Mouse (Mus musculus): ENCODE results near the gene Usp46. TPM values are rescaled to one million over a fixed set of nuclear protein-coding genes. Genes with fewer than 3 reads are reported as not detected.

The Usp46 gene
- polyA plus RNA-seq (2014; fragmentation: Nextera tagmentation; extraction: Ambion mirVana) = 33.0 and 35.4 TPM in 2 replicates

GRCm38 (mm10) chr5:74067831-74068713, at the start of gene Usp46:
Gene Usp46 (minus strand): TSS chr5:74068431.
- DNase-seq (ENCODE audit: low spot score) (peak; percentile 85), ATAC-seq (ENCODE audit: insufficient read depth, low FRiP score, low TSS enrichment) (peak; percentile 89)
- Histone ChIP-seq H3K4me3 (ENCODE audit: low read depth, low read length) (peak within 1 kb of the TSS; percentile 67), H3K4me1 (ENCODE audit: control insufficient read depth, insufficient read depth, low read length) (peaks cover 8% of the 10 kb centered on the region; the same call in 1 of the 2 replicates), H3K4me2 (ENCODE audit: low read depth) (peak within 1 kb of the TSS; percentile 66), H3K27me3 (ENCODE audit: control insufficient read depth, insufficient read depth, low read length) (no peaks in the 10 kb centered on the region), H3K9ac (ENCODE audit: low read length) (peak within 1 kb of the TSS; percentile 90), H3K9me3 (ENCODE audit: control insufficient read depth, low read length) (no peaks in the 10 kb centered on the region), H3K36me3 (ENCODE audit: control insufficient read depth, insufficient read depth, low read length) (no peaks in the 10 kb centered on the region), H3K27ac (ENCODE audit: low read depth, low read length) (peak within 1 kb of the TSS; percentile 85)
- WGBS = under 1% methylated on average over 71 of the region's 89 CpGs

DNA sequence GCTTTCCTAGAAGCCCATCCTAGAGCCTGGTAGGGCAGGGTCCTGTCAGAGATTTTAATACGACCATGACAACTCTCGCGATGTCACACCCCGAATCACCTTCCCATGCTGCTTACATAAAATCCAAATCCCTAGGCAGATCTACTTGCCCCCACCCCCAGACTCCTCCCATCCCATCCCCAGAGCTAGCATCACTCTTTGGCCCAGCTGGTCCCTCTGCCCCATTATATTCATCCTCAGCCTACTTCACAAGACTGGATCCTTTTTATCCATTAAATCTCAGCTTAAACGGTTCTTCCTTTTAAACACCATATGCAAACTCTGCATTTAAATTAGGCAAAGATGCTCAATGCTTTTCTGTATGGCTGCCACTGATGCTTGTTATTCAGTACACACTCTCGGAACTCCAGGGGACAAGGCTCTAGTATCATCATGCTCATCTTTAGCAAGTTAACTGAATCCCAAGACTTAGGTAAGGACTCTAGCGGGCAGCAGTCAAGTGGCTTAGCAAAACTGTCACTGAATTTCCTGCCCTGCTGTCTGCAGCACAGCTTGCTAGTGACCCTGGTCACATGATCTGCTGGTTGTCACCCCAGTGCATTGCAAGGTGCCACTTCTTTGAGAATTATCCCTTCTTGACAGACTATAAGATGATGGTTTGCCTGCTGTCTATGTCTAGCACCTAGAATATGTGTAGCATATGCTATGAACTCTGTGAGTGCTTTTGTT, 45.9 kb upstream of the Usp46 start:
- no peaks in the 10 kb centered on the region for H3K9me3 ChIP-seq (ENCODE audit: control insufficient read depth, low read length)
- no peak overlapping the region for H3K4me2 ChIP-seq (ENCODE audit: low read depth)
- H3K27ac ChIP-seq (ENCODE audit: low read depth, low read length) = no peak overlapping the region
- H3K4me3 ChIP-seq (ENCODE audit: low read depth, low read length) = no peak overlapping the region
- DNase-seq (ENCODE audit: low spot score) (no peak), ATAC-seq (ENCODE audit: insufficient read depth, low FRiP score, low TSS enrichment) (no peak)
- no peak overlapping the region for H3K9ac ChIP-seq (ENCODE audit: low read length)
- no peaks in the 10 kb centered on the region for H3K36me3 ChIP-seq (ENCODE audit: control insufficient read depth, insufficient read depth, low read length)
- H3K27me3 ChIP-seq (ENCODE audit: control insufficient read depth, insufficient read depth, low read length) = no peaks in the 10 kb centered on the region
- H3K4me1 ChIP-seq (ENCODE audit: control insufficient read depth, insufficient read depth, low read length) = no peaks in the 10 kb centered on the region
- whole genome bisulfite sequencing = 83% methylated on average over 7 of the region's 7 CpGs

DNA sequence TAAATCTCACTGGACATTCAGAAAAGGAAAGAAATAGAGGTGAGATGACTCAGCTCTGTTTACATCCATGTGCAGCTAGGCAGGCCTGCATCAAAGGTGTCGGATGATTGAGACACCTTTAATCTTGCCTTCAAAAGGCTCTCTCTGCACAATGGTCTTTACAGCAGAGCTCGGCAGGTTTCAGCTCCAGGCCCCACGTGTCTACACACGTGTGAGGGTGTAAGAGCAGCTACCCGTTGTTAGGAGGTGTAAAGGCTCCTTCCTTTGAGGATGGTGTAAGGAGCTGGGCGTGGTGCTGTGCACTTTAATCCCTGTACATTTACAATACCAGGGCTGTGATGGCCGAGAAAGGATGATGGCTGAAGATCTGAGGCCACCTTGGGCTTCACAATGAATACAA, 37.2 kb upstream of the Usp46 start:
- Histone ChIP-seq H3K4me2 (ENCODE audit: low read depth) (no peak overlapping the region), H3K4me1 (ENCODE audit: control insufficient read depth, insufficient read depth, low read length) (no peaks in the 10 kb centered on the region), H3K27me3 (ENCODE audit: control insufficient read depth, insufficient read depth, low read length) (no peaks in the 10 kb centered on the region), H3K27ac (ENCODE audit: low read depth, low read length) (no peak overlapping the region), H3K36me3 (ENCODE audit: control insufficient read depth, insufficient read depth, low read length) (no peaks in the 10 kb centered on the region), H3K9me3 (ENCODE audit: control insufficient read depth, low read length) (no peaks in the 10 kb centered on the region), H3K9ac (ENCODE audit: low read length) (no peak overlapping the region), H3K4me3 (ENCODE audit: low read depth, low read length) (no peak overlapping the region)
- 56% methylated on average over 7 of the region's 7 CpGs for WGBS
- no peak for ATAC-seq (ENCODE audit: insufficient read depth, low FRiP score, low TSS enrichment)
- DNase-seq (ENCODE audit: low spot score) = no peak

DNA sequence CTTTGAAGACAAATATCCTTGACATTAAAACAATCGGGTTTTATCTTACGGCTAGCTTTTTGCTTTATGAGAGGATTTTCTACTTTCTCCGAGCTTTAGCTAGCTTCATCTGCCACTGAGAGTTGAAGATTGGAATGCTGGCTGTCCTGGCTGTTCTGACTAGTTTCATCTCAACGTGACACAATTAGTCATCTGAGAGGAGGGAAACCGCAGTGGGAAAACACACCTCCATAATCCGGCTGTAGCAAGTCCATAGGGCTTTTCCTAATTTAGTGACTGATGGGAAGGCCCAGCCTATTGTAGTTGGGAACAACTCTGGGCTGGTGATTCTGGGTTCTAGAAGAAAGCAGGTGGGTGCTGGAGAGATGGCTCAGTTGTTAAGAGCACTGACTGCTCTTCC, 33.5 kb upstream of the Usp46 start:
- H3K9me3 ChIP-seq (ENCODE audit: control insufficient read depth, low read length) = no peaks in the 10 kb centered on the region
- H3K27me3 ChIP-seq (ENCODE audit: control insufficient read depth, insufficient read depth, low read length) = no peaks in the 10 kb centered on the region
- H3K9ac ChIP-seq (ENCODE audit: low read length) = no peak overlapping the region
- H3K4me2 ChIP-seq (ENCODE audit: low read depth) = no peak overlapping the region
- no peak overlapping the region for H3K4me3 ChIP-seq (ENCODE audit: low read depth, low read length)
- 85% methylated on average over 6 of the region's 6 CpGs for WGBS
- H3K36me3 ChIP-seq (ENCODE audit: control insufficient read depth, insufficient read depth, low read length) = no peaks in the 10 kb centered on the region
- H3K4me1 ChIP-seq (ENCODE audit: control insufficient read depth, insufficient read depth, low read length) = no peaks in the 10 kb centered on the region
- ATAC-seq (ENCODE audit: insufficient read depth, low FRiP score, low TSS enrichment) (no peak), DNase-seq (ENCODE audit: low spot score) (no peak)
- no peak overlapping the region for H3K27ac ChIP-seq (ENCODE audit: low read depth, low read length)

- Histone ChIP-seq H3K36me3 (ENCODE audit: control insufficient read depth, insufficient read depth, low read length) (0 out of 2 replicates have a peak, but pooled peaks cover 2% of the 10 kb centered on the region), H3K27me3 (ENCODE audit: control insufficient read depth, insufficient read depth, low read length) (no peaks in the 10 kb centered on the region), H3K4me3 (ENCODE audit: low read depth, low read length) (no peak overlapping the region), H3K9ac (ENCODE audit: low read length) (no peak overlapping the region), H3K4me1 (ENCODE audit: control insufficient read depth, insufficient read depth, low read length) (no peaks in the 10 kb centered on the region), H3K27ac (ENCODE audit: low read depth, low read length) (no peak overlapping the region), H3K9me3 (ENCODE audit: control insufficient read depth, low read length) (no peaks in the 10 kb centered on the region), H3K4me2 (ENCODE audit: low read depth) (no peak overlapping the region)
- ATAC-seq (ENCODE audit: insufficient read depth, low FRiP score, low TSS enrichment) (no peak), DNase-seq (ENCODE audit: low spot score) (no peak)
- 93% methylated on average over 10 of the region's 10 CpGs for WGBS
These were observed 30.8 kb upstream of the Usp46 start for GRCm38 (mm10) chr5:74099046-74099445.

DNA sequence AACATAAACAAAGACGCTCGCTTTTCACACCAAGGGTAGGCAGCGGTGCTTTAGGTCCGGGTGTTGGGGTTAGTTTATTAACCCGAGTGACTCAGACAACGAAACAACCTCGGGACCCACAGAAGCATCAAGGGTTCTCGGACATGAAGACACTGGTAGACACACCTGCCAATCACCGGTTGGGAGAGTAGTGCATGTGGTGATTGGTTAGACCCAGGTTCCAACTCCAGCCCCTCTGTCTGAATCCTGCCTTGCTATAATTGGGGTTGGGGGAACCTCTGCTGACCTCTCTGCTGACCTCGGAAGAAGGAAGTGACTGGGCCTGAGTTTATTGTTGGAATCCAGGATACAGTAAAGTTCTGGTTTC, 29.6 kb upstream of the Usp46 start:
- no peak overlapping the region for H3K27ac ChIP-seq (ENCODE audit: low read depth, low read length)
- H3K36me3 ChIP-seq (ENCODE audit: control insufficient read depth, insufficient read depth, low read length) = 0 out of 2 replicates have a peak, but pooled peaks cover 2% of the 10 kb centered on the region
- H3K9me3 ChIP-seq (ENCODE audit: control insufficient read depth, low read length) = no peaks in the 10 kb centered on the region
- H3K4me2 ChIP-seq (ENCODE audit: low read depth) = no peak overlapping the region
- no peaks in the 10 kb centered on the region for H3K4me1 ChIP-seq (ENCODE audit: control insufficient read depth, insufficient read depth, low read length)
- no peaks in the 10 kb centered on the region for H3K27me3 ChIP-seq (ENCODE audit: control insufficient read depth, insufficient read depth, low read length)
- H3K9ac ChIP-seq (ENCODE audit: low read length) = no peak overlapping the region
- DNase-seq (ENCODE audit: low spot score) (no peak), ATAC-seq (ENCODE audit: insufficient read depth, low FRiP score, low TSS enrichment) (no peak)
- WGBS = 79% methylated on average over 10 of the region's 10 CpGs
- H3K4me3 ChIP-seq (ENCODE audit: low read depth, low read length) = no peak overlapping the region

- H3K4me3 ChIP-seq (ENCODE audit: low read depth, low read length) = no peak overlapping the region
- no peak for ATAC-seq (ENCODE audit: insufficient read depth, low FRiP score, low TSS enrichment)
- 92% methylated on average over 11 of the region's 11 CpGs for WGBS
- no peak for DNase-seq (ENCODE audit: low spot score)
- no peaks in the 10 kb centered on the region for H3K27me3 ChIP-seq (ENCODE audit: control insufficient read depth, insufficient read depth, low read length)
- H3K27ac ChIP-seq (ENCODE audit: low read depth, low read length) = no peak overlapping the region
- no peak overlapping the region for H3K4me2 ChIP-seq (ENCODE audit: low read depth)
- no peaks in the 10 kb centered on the region for H3K4me1 ChIP-seq (ENCODE audit: control insufficient read depth, insufficient read depth, low read length)
- H3K9me3 ChIP-seq (ENCODE audit: control insufficient read depth, low read length) = no peaks in the 10 kb centered on the region
- no peak overlapping the region for H3K9ac ChIP-seq (ENCODE audit: low read length)
- H3K36me3 ChIP-seq (ENCODE audit: control insufficient read depth, insufficient read depth, low read length) = 0 out of 2 replicates have a peak, but pooled peaks cover 2% of the 10 kb centered on the region
These were observed 29.1 kb upstream of the Usp46 start for GRCm38 (mm10) chr5:74097116-74097853.

- H3K27me3 ChIP-seq (ENCODE audit: control insufficient read depth, insufficient read depth, low read length) = no peaks in the 10 kb centered on the region
- H3K27ac ChIP-seq (ENCODE audit: low read depth, low read length) = no peak overlapping the region
- no peak for DNase-seq (ENCODE audit: low spot score)
- H3K36me3 ChIP-seq (ENCODE audit: control insufficient read depth, insufficient read depth, low read length) = 0 out of 2 replicates have a peak, but pooled peaks cover 2% of the 10 kb centered on the region
- no peaks in the 10 kb centered on the region for H3K9me3 ChIP-seq (ENCODE audit: control insufficient read depth, low read length)
- H3K9ac ChIP-seq (ENCODE audit: low read length) = no peak overlapping the region
- no peak overlapping the region for H3K4me2 ChIP-seq (ENCODE audit: low read depth)
- H3K4me3 ChIP-seq (ENCODE audit: low read depth, low read length) = no peak overlapping the region
- no peak for ATAC-seq (ENCODE audit: insufficient read depth, low FRiP score, low TSS enrichment)
- 97% methylated on average over 1 of the region's 1 CpGs for WGBS
- no peaks in the 10 kb centered on the region for H3K4me1 ChIP-seq (ENCODE audit: control insufficient read depth, insufficient read depth, low read length)
These were observed 27.8 kb upstream of the Usp46 start for GRCm38 (mm10) chr5:74096060-74096459.
